Mouse (Mus musculus): ENCODE results near the gene Aamp. TPM values are rescaled to one million over a fixed set of nuclear protein-coding genes. Genes with fewer than 3 reads are reported as not detected.
A peak's percentile ranks its signal among the peaks of the same experiment; 100 is the strongest.

The Aamp gene
- total RNA-seq (2021) (100 to 1,000 TPM in 1 of 2 experiments, 10 to 100 TPM in 1; 89.3 to 100 TPM), polyA plus RNA-seq (2012; rRNA removed) (116 and 135 TPM in 2 replicates)
- long read RNA-seq, transcript Aamp-202 (11 exons, 1,756 nt): minor isoform, 13 of 288 reads
- long read RNA-seq, transcript Aamp-201 (11 exons, 1,817 nt): major isoform, 162 of 288 reads
- long read RNA-seq, partial matches to known transcripts: 12 of 288 reads
- long read RNA-seq, other reads (novel, unspliced or antisense): 101 of 288 reads

GRCm38 (mm10) chr1:74284543-74285160 is at the start of gene Aamp, which contains the start of gene Pnkd:
TSS of gene Aamp (minus strand) at chr1:74284738.
TSS of gene Pnkd (plus strand) at chr1:74284930.
- Histone ChIP-seq H3K9ac (ENCODE audit: low read depth, low read length) (peak within 1 kb of the TSS; percentile 66), H3K27ac (peak within 1 kb of the TSS; percentile 91), H3K27me3 (ENCODE audit: control insufficient read depth, insufficient read depth, low read length) (no peaks in the 10 kb centered on the region), H3K79me2 (replicated peaks; ENCODE audit: control insufficient read depth, insufficient read depth, low read length) (no peaks in the 10 kb centered on the region), H3K4me1 (ENCODE audit: control insufficient read depth, insufficient read depth, low read length) (peaks cover 14% of the 10 kb centered on the region), H3K4me3 (peak within 1 kb of the TSS; percentile 83), H3K36me3 (ENCODE audit: control insufficient read depth, insufficient read depth, low read length) (peaks cover under 1% of the 10 kb centered on the region; the same call in 1 of the 2 replicates)
- intact Hi-C loops (cut with DNase I): loop anchor here (1.0 to 5.0 kb wide), 3 partner anchors 48 to 223 kb away; partner anchors contain the start of genes Arpc2 and Cnot9
- peak; percentile 98 to 100 for DNase-seq
- TF ChIP-seq POLR2A (IDR thresholded peaks at IDR 0.05; ENCODE audit: insufficient read depth, low read depth, low read length): peak; percentile 87
- TF ChIP-seq CTCF (IDR thresholded peaks at IDR 0.05): peak; percentile 55
- TF ChIP-seq EP300 (IDR thresholded peaks at IDR 0.05; ENCODE audit: insufficient read depth, low read depth, low read length): peak; percentile 55; the same call in 1 of the 2 replicates
- under 1% methylated on average over 55 of the region's 56 CpGs for WGBS

DNA sequence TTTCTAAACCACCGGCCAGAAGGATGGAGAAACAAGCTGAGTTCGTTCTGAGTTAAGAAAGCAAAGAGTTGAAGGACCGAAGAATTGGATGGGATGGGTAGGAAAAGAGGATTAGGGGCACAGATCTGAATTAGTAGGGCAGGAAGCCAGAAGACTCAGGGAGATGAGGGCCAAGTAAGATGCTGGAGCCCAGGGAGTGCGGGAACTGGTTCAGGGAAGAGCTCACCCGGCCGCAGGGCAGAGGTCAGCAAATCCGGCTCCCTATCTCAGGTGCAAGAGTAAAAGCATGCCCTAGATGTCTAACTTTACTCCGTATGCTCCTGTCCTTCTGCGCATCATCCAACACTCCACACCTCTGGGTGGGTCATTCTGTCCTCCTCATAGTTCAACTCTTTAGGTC is 48.4 kb upstream of the Aamp start:
- Histone ChIP-seq H3K79me2 (replicated peaks; ENCODE audit: control insufficient read depth, insufficient read depth, low read length) (0 out of 2 replicates have a peak, but pooled peaks cover 1% of the 10 kb centered on the region), H3K4me3 (peak overlapping the region; percentile 48), H3K4me1 (ENCODE audit: control insufficient read depth, insufficient read depth, low read length) (peaks cover 34% of the 10 kb centered on the region), H3K27ac (peak overlapping the region; percentile 91), H3K27me3 (ENCODE audit: control insufficient read depth, insufficient read depth, low read length) (no peaks in the 10 kb centered on the region), H3K36me3 (ENCODE audit: control insufficient read depth, insufficient read depth, low read length) (peaks cover 8% of the 10 kb centered on the region), H3K9ac (ENCODE audit: low read depth, low read length) (peak overlapping the region; percentile 52)
- 9% methylated on average over 9 of the region's 9 CpGs for WGBS
- TF ChIP-seq EP300 (IDR thresholded peaks at IDR 0.05; ENCODE audit: insufficient read depth, low read depth, low read length) (no peak), CTCF (IDR thresholded peaks at IDR 0.05) (no peak), POLR2A (IDR thresholded peaks at IDR 0.05; ENCODE audit: insufficient read depth, low read depth, low read length) (no peak)
- DNase-seq: no peak
- intact Hi-C loops (cut with DNase I): loop anchor here (2.0 kb wide), 1 partner anchor 56 kb away; no protein-coding TSS in a partner anchor

GRCm38 (mm10) chr1:74332241-74332763 is 47.8 kb upstream of the Aamp start:
- Histone ChIP-seq H3K27ac (peak overlapping the region; percentile 91), H3K79me2 (replicated peaks; ENCODE audit: control insufficient read depth, insufficient read depth, low read length) (0 out of 2 replicates have a peak, but pooled peaks cover 1% of the 10 kb centered on the region), H3K4me3 (peak overlapping the region; percentile 48), H3K4me1 (ENCODE audit: control insufficient read depth, insufficient read depth, low read length) (peaks cover 31% of the 10 kb centered on the region), H3K27me3 (ENCODE audit: control insufficient read depth, insufficient read depth, low read length) (no peaks in the 10 kb centered on the region), H3K9ac (ENCODE audit: low read depth, low read length) (peak overlapping the region; percentile 52), H3K36me3 (ENCODE audit: control insufficient read depth, insufficient read depth, low read length) (peaks cover 8% of the 10 kb centered on the region)
- DNase-seq: peak; percentile 95 to 97
- intact Hi-C loops (cut with DNase I): loop anchor here (2.0 kb wide), 1 partner anchor 56 kb away; no protein-coding TSS in a partner anchor
- whole genome bisulfite sequencing: 1% methylated on average over 36 of the region's 36 CpGs
- TF ChIP-seq POLR2A (IDR thresholded peaks at IDR 0.05; ENCODE audit: insufficient read depth, low read depth, low read length): peak; percentile 66
- peak; percentile 53; the same call in 1 of the 2 replicates for TF ChIP-seq EP300 (IDR thresholded peaks at IDR 0.05; ENCODE audit: insufficient read depth, low read depth, low read length)
- peak; percentile 68 for TF ChIP-seq CTCF (IDR thresholded peaks at IDR 0.05)

- Histone ChIP-seq H3K4me3 (no peak overlapping the region), H3K9ac (ENCODE audit: low read depth, low read length) (0 out of 2 replicates have a peak overlapping the region, but pooled peaks have one; percentile 9), H3K27me3 (ENCODE audit: control insufficient read depth, insufficient read depth, low read length) (no peaks in the 10 kb centered on the region), H3K27ac (peak overlapping the region; percentile 91), H3K4me1 (ENCODE audit: control insufficient read depth, insufficient read depth, low read length) (peaks cover 25% of the 10 kb centered on the region), H3K79me2 (replicated peaks; ENCODE audit: control insufficient read depth, insufficient read depth, low read length) (0 out of 2 replicates have a peak, but pooled peaks cover 1% of the 10 kb centered on the region), H3K36me3 (ENCODE audit: control insufficient read depth, insufficient read depth, low read length) (peaks cover 7% of the 10 kb centered on the region)
- peak; percentile 55 to 64 for DNase-seq
- intact Hi-C loops (cut with DNase I): loop anchor here (2.0 kb wide), 1 partner anchor 16 kb away; no protein-coding TSS in a partner anchor
- 26% methylated on average over 4 of the region's 4 CpGs for WGBS
- TF ChIP-seq EP300 (IDR thresholded peaks at IDR 0.05; ENCODE audit: insufficient read depth, low read depth, low read length) (peak; percentile 95), CTCF (IDR thresholded peaks at IDR 0.05) (no peak), POLR2A (IDR thresholded peaks at IDR 0.05; ENCODE audit: insufficient read depth, low read depth, low read length) (peak; percentile 59; the same call in 1 of the 2 replicates)
Observed at GRCm38 (mm10) chr1:74331046-74331681, 46.6 kb upstream of the Aamp start.

DNA sequence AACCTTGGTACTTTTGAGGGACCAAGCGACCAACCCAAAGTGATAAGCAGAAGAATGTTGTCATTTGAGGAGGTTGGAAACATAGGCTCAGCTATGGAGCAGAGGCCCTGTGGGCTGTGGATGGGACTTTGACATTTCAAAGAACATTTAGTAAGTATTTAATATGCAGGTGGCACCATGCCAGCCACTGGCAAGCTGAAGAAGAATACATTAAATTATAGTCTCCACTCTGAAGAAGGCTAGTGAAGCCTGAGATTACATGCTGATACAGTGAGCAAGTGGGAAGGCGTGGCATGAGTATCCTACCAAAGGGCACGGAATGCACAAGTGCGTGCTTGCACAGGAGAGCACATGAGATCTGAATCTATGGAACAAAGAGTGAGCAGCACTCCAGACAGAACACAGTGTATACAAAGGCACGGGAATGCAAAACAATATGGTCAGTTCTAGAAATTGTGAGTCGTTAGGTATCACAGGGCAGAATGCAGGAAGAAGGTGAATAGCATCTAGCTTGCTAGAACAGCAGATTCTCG is 45.4 kb upstream of the Aamp start:
- H3K9ac ChIP-seq (ENCODE audit: low read depth, low read length): no peak overlapping the region
- H3K4me1 ChIP-seq (ENCODE audit: control insufficient read depth, insufficient read depth, low read length): peaks cover 16% of the 10 kb centered on the region
- H3K27ac ChIP-seq: peak overlapping the region; percentile 33; the same call in 1 of the 2 replicates
- TF ChIP-seq CTCF (IDR thresholded peaks at IDR 0.05): no peak
- no peak for TF ChIP-seq POLR2A (IDR thresholded peaks at IDR 0.05; ENCODE audit: insufficient read depth, low read depth, low read length)
- TF ChIP-seq EP300 (IDR thresholded peaks at IDR 0.05; ENCODE audit: insufficient read depth, low read depth, low read length): no peak
- intact Hi-C loops (cut with DNase I): loop anchor here (2.0 kb wide), 1 partner anchor 15 kb away; no protein-coding TSS in a partner anchor
- DNase-seq: no peak
- H3K4me3 ChIP-seq: no peak overlapping the region
- WGBS: 72% methylated on average over 7 of the region's 7 CpGs
- H3K36me3 ChIP-seq (ENCODE audit: control insufficient read depth, insufficient read depth, low read length): no peaks in the 10 kb centered on the region
- H3K79me2 ChIP-seq (replicated peaks; ENCODE audit: control insufficient read depth, insufficient read depth, low read length): 0 out of 2 replicates have a peak, but pooled peaks cover 1% of the 10 kb centered on the region
- H3K27me3 ChIP-seq (ENCODE audit: control insufficient read depth, insufficient read depth, low read length): no peaks in the 10 kb centered on the region
